Mouse (Mus musculus) adrenal gland, adult 18-20 months (tissue): ENCODE measurements around the gene Sept6. TPM values are rescaled to one million over a fixed set of nuclear protein-coding genes. Genes with fewer than 3 reads are reported as not detected.

Experiments used
- DNase-seq, 2 experiments: peaks; one replicate each; pipeline ENCODE4 v3.0.0; 2021 to 2022; ENCODE audit warnings: low spot score in 2 of 2
- long read RNA-seq, 2 experiments: library from polyadenylated mRNA; stranded (forward); transcript quantifications; one replicate each; pipeline ENCODE4 v2.0.0; 2021
- total RNA-seq, 2 experiments: library from RNA; stranded (reverse); gene quantifications; 1 replicate in 1 of 2; 2 replicates in 1 of 2; pipeline ENCODE4 v1.2.3; 2021

Sept6 gene
- total RNA-seq = 10 to 100 TPM; 17.2 to 18.5 TPM
- long read RNA-seq, experiment 1, full-length matches to known transcripts = 1 of 6 reads
- long read RNA-seq, experiment 1, partial matches to known transcripts = 0 of 6 reads
- long read RNA-seq, experiment 1, other reads (novel, unspliced or antisense) = 5 of 6 reads
- long read RNA-seq, experiment 2, full-length matches to known transcripts = 11 of 28 reads
- long read RNA-seq, experiment 2, partial matches to known transcripts = 5 of 28 reads
- long read RNA-seq, experiment 2, other reads (novel, unspliced or antisense) = 12 of 28 reads

GRCm38 (mm10) chrX:36991694-36992093 is at the start of gene Sept6:
Gene Sept6, minus strand, starts transcription at chrX:36991794.
- DNase-seq = no peak

DNA sequence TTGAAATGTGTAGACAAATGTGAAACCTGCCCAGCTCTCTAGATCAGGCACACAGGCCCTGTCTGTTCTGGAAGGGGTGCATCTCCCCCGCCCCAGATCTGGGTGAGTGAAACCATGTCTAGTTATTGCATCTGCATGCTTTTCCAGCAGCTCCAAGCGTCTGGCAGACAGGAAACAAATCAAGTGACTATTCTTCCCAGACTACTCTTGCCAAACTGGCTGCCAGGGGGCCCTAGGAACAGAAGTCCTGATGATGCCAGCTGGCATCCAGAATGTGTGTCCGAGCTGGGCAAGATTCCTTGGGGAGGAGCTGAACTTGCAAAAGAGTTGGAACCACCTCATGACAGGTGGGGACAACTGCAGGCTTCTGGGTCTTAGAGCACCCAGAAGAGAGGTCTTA is 36.8 kb upstream of the Sept6 start:
- DNase-seq = no peak

GRCm38 (mm10) chrX:37023652-37024309 is 32.2 kb upstream of the Sept6 start:
- no peak for DNase-seq

- DNase-seq = peak; percentile 48 to 62
Measured at GRCm38 (mm10) chrX:37022690-37023089, 31.1 kb upstream of the Sept6 start.

DNA sequence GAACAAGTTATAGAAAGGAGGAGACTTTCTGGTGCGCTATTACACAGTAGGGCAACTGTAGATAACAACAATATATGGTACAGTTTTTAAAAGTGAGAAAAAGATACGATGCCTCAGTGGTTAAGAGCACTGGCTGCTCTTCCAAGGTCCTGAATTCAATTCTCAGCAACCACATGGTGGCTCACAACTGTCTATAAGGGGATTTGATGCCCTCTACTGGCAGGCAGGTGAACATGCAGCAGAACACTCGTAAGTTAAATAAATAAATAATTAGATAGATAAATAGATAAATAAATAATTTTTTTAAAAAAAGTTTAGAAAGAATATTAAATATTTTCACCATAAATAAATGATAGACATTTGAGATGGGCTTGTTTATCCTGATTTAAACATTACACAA is 27.5 kb upstream of the Sept6 start:
- DNase-seq = no peak

- no peak for DNase-seq
Measured at GRCm38 (mm10) chrX:37018150-37018654, 26.6 kb upstream of the Sept6 start.

DNA sequence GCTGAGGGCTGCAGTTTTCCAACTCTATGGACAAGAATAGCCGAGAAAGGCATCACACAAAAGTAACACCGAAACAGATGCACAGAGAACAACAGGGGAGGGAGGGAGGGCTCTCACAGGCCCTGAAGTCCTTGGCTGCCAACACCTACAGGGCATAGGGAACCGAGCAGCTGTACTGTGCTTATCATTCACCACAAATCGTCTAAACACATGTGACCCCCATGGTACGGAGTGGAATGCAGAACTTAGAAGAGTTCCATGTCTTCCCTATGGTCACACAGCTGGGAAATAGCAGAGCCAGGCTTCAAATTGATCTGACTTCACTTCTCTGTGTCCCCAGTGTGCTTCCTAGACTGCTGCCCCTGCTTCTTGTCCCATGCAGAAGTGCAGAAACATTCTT is 22.3 kb upstream of the Sept6 start:
- DNase-seq = no peak

DNA sequence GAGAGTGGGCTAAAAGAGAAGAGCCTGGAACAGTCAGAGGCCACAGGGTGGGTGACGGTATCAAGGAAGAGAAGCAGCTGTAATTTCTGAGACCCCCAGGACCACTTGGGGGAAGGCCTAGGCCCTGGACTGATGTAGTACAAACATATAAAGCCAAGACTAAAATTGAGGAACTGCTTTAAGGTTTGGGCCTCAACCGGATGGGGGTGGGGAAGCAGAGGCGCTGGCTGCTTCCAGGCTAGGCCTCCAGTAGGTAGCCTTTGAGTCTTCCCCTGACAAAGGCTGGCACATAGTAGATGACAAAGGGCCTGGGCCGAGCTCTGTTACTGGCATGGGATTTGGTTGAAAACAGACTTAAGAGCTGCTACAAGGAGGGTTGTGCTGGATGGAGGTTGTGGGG is 555 bp downstream of the Sept6 start:
- no peak for DNase-seq

- no peak for DNase-seq
Measured at GRCm38 (mm10) chrX:36989752-36990404, 1.7 kb downstream of the Sept6 start.

GRCm38 (mm10) chrX:36989234-36989751 is 2.3 kb downstream of the Sept6 start:
- DNase-seq = peak; percentile 31 to 33

DNA sequence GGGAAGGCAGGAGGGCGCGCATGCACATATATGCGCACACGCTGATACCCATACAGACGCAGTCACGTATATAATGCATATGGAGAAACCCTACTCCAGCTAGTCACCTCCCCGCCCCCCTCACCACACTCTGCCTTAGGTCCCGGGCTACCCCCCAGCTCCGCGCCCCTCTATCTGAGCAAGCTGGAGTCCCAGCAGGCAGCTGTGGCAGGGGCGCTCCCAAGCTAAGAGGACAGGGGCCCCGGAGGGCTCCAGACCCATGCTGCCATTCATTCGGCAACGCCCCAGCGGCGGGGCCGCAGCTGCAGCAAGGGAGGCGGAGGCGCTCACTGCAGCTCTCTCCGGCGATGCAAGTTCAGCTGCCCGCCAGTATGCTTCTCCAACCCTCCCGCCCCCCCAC is 2.8 kb downstream of the Sept6 start:
- peak in 1 of 2 experiments; percentile 21 for DNase-seq

DNA sequence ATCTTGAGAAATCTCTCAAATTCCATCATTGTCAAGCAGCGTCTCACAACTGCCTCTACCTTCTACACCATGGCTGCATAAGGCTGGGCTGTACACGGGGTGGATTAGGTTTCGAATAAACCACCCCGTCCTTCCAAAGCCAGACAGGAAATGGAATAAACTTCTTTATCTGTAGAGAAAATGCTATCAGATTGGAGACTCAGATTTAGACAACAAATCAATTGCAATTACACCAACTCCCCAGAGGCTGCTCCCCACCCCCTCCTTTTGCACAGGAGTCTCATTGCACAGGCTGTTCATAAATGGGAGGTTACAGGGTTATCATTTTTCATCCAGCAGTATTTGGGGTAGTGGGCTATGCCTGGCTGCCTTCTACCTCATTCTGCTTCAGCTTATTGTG is 3.7 kb downstream of the Sept6 start:
- DNase-seq = no peak

- no peak for DNase-seq
Measured at GRCm38 (mm10) chrX:36985041-36985440, 6.6 kb downstream of the Sept6 start.

DNA sequence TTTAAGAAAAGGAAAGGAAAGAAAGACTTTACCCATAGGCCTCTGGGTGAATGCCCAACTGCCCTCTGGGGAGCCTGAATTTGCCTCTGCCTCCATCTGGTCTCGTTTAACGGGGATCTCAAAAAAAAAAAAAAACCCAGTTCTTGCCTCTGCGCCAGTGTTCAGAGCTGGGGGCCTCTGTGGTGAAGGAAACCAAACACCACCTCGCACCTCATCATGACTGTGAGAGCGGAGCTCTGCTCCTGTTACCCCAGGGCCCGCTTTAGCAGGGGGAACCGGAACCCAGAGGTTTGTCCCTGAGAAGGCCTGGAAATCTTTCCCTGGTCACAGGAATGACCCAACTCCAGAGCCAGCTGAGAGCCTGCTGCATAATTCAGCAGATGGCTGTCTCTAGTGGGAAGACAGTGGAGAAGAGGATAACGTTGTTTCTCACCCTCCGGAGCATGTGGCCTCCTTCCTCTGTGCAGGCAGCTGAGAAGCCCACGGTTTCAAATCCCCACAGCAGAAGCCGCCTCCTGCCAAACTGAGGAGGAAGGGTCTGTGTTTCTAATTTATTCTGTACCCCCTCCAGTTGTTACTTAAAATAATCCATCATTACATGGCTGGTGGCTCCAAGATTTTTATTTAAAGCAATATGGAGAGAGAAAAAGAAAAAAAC is 7.8 kb downstream of the Sept6 start:
- no peak for DNase-seq

DNA sequence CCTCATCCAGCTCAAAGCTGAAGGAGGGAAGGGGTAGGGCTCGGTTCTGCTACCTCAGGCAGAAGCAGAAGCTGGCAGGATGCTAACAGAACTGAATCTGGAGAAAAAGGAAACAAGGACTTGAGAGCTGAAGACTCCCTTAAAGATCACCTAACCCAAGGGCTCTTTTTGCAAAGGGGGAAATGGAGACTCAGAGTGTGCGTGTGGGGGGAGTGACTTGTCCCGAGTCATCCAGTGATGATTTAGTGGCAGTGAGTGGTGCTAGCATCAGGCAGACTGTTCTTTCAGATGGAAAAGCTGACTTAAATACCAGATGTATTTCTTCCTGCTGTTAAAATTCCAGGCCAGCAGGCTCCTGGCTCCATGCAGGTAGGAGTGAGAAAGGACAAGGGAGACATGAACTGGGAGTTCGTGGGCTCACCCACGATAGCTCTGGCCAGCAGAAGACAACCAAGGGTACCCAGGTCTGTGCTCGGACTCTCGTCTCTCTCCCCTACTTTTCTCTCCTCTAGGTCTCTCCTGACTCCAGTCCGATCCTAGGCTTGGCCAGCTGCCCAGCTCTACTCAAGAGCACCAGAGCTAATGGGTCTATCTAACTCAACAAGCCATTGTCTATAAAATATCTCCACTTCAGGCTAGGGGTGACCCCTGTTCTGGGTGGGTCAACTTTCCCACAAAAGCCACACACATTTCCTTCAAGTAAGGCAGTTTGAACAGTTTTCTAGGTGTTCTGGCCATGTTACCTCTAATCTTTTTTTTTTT is 8.5 kb downstream of the Sept6 start:
- DNase-seq = no peak

DNA sequence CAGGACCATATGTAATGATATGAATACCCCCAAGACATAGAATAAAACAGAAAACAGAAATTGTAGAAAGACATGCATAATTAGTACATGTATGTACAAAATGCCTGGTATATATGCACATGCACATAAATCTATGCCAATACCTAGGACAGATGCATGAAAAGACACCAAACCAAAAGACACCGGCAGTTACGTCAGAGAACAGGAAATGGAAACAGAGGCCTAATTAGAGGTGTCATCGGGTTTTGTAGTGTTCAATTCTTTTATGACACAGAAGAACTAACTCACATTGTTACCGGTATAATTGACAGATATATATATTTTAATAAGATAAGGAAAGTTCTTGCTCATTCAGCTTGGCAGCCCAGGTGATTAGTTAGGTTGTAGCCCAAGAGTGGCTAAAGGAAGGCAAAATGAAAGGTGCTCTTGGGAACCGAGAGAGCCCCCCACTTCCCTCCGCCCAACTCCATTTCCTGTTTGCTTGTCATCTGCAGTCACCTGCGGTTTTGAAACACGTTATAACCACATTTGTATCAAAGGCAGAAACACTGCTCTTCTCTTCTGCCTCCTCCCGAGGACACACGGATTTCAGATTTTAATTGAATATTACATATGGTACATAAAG is 10.9 kb downstream of the Sept6 start:
- no peak for DNase-seq

DNA sequence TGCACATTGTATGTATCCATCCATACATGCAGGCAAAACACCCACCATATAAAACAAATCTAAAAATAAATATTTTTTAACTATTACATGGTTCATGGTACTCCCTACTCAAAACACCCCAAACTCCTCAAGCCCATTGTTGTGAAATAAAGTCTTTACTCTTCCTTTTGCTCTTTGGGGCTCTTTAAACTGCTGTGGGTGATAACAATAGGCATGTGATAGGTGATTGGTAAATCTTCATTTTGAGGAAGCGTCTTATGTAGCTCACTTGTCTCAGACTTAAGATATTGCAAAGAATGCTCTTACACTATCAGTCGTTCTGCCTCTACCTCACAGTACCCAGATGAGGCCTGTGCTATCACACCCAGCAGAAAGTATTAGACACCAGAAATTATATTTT is 13.7 kb downstream of the Sept6 start:
- DNase-seq = no peak

DNA sequence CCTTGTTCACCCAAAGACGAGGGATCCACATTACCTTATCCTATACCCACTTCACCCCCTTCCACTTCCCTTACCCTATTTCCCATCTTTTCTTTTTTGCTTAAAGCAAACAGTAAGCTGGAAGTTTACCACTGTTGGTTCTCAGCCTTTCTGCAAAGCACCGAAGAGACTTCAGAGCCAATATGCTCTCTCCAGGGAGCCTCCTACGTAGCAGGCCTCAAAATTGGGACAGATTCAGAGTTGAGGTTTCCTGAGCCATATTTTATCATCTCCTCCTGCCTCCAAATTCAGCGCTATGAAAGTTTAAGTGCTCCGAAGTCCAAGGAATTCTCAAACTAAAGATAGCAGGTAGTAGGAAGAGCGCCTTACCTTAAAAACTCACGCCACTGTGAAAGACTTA is 14.6 kb downstream of the Sept6 start:
- no peak for DNase-seq

DNA sequence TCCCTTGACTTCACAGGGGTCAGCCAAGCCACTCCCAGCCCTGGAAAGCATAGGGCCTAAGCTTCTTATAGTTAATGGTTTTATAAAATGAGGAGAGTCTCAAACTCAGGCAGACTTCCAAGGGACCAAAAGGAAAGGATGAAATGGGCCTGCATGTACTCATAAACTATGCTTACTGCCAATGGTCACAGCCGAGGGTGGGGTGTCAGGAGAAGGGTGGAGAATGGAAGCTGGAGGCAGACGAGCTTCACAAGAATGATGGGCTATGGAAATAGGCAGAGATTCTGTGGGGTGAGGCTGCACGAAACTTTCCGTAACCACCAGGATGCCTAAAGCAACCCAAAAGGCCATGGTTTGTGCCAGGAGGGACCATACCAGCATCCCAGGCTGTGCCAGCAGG is 15.3 kb downstream of the Sept6 start:
- DNase-seq = no peak

- no peak for DNase-seq
Measured at GRCm38 (mm10) chrX:36974905-36975304, 16.7 kb downstream of the Sept6 start.
